Mouse (Mus musculus) heart, adult 2 months (tissue): ENCODE measurements around the gene Dzip1. TPM values are rescaled to one million over a fixed set of nuclear protein-coding genes. Genes with fewer than 3 reads are reported as not detected.

Source experiments
- DNase-seq, 2 experiments: peaks; one replicate each; pipeline ENCODE4 v3.0.0; 2021
- H3K27ac ChIP-seq: fragments of 200-600 bp; 2 replicates; pipeline ENCODE4 v1.8.1; 2022
- H3K27me3 ChIP-seq: fragments of 200-500 bp; 2 replicates; pipeline ENCODE4 v1.6.1; 2012; ENCODE audit warnings: mild to moderate bottlenecking, low read length, inconsistent platforms, mixed read lengths; ENCODE audit not compliant: control insufficient read depth, insufficient read depth
- H3K36me3 ChIP-seq: fragments of 200-500 bp; 2 replicates; pipeline ENCODE4 v1.6.1; 2012; ENCODE audit warnings: low read length, inconsistent platforms; ENCODE audit not compliant: control insufficient read depth, insufficient read depth
- H3K4me1 ChIP-seq: fragments of 200-500 bp; 2 replicates; pipeline ENCODE4 v1.6.1; 2011; ENCODE audit warnings: low read length; ENCODE audit not compliant: control insufficient read depth, insufficient read depth
- H3K4me3 ChIP-seq: fragments of 200-600 bp; 2 replicates; pipeline ENCODE4 v1.8.1; 2022
- H3K79me2 ChIP-seq: fragments of 200-500 bp; replicated peaks from 2 replicates; pipeline ENCODE4 v1.6.1; 2012; ENCODE audit warnings: mild to moderate bottlenecking, inconsistent platforms, low read length, moderate library complexity, mixed read lengths; ENCODE audit not compliant: control insufficient read depth, insufficient read depth
- H3K9ac ChIP-seq: fragments of 200-500 bp; 2 replicates; pipeline ENCODE4 v1.6.1; 2012; ENCODE audit warnings: low read depth, mild to moderate bottlenecking, control low read depth, inconsistent platforms, low read length, mixed read lengths
- CTCF ChIP-seq: fragments of 200-600 bp; IDR thresholded peaks from 2 replicates; pipeline ENCODE4 v1.8.1; 2022; ENCODE audit warnings: antibody characterized with exemption, mild to moderate bottlenecking, moderate library complexity
- EP300 ChIP-seq: fragments of 200-500 bp; IDR thresholded peaks from 2 replicates; pipeline ENCODE4 v1.6.1; 2011; ENCODE audit warnings: low read depth, low read length, control low read depth; ENCODE audit not compliant: insufficient read depth
- POLR2A ChIP-seq: fragments of 200-500 bp; IDR thresholded peaks from 2 replicates; pipeline ENCODE4 v1.6.1; 2011; ENCODE audit warnings: mild to moderate bottlenecking, low read depth, low read length, control low read depth; ENCODE audit not compliant: insufficient read depth
- WGBS: fragments of 180-500 bp; shearing (Covaris S2); methylation state at CpG from one replicate; pipeline ENCODE4 v1.1.7; 2018; 5-methylcytosine and 5-hydroxymethylcytosine counted together
- intact Hi-C: fragments of 180-260 bp; cut with DNase I; formaldehyde crosslinking; loops from one replicate; pipeline ENCODE4 v1.15.1; 2025
- polyA plus RNA-seq: library from polyadenylated mRNA; depleted of rRNA; stranded (reverse); fragments of >200 nt; gene quantifications from 2 replicates; pipeline ENCODE4 v1.2.3, GENCODE M21; 2012
- total RNA-seq, 2 experiments: library from RNA; stranded (reverse); gene quantifications; 2 replicates each; pipeline ENCODE4 v1.2.3; 2021

Gene Dzip1
- total and polyA plus RNA-seq, 3 experiments = 1.9 to 2.8 (median 2.2) TPM

DNA sequence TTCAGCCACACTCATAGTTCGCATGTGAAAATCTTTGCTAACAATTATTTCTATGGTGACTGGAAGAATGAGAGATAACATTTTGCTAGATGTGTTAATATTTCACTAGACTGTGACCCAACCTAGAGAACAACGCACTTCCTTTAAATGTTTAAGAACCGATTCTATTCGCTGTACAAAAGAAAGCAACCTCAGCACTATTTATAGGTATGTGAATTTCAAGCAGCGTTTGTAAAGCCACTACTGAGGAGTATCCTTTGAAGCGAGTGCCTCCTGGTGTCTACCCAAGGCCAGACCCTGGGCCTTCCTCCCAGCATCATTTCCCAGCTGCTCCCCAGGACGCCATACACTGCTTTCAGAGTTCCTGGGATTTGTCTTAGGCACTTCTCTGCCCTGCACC, 4.6 kb downstream of the Dzip1 start:
- no peak overlapping the region for H3K27ac ChIP-seq
- H3K4me3 ChIP-seq = no peak overlapping the region
- peaks cover 3% of the 10 kb centered on the region; the same call in 1 of the 2 replicates for H3K27me3 ChIP-seq
- H3K36me3 ChIP-seq = no peaks in the 10 kb centered on the region
- no peak for DNase-seq
- no peaks in the 10 kb centered on the region; the same call in 1 of the 2 replicates for H3K4me1 ChIP-seq
- no peaks in the 10 kb centered on the region for H3K79me2 ChIP-seq
- no peak overlapping the region for H3K9ac ChIP-seq
- TF ChIP-seq CTCF (no peak), EP300 (no peak), POLR2A (no peak)
- intact Hi-C loops = no loop called here
- WGBS = 74% methylated on average over 7 of the region's 7 CpGs

DNA sequence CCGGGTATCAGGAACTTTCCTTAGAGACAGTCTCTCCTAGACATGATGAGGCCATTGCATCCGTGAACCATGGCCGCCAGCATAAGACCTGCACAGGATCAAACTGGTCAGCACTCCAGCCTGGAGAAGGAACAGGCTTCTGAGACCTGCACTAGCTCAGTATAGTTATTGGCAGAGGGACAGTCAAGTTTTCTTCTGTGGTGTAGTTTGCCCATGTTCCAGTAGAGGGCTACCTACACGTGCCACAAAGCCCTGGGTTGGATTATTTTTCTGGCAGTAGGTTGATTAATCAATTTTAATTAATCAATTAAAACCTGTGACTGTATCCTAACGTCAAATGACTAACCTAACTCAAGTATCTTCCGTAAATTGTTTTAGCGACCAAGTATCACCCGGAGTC, 6.2 kb downstream of the Dzip1 start:
- TF ChIP-seq POLR2A = no peak
- TF ChIP-seq CTCF = peak; percentile 73
- TF ChIP-seq EP300 = no peak
- no peak for DNase-seq
- H3K36me3 ChIP-seq = no peaks in the 10 kb centered on the region
- H3K27me3 ChIP-seq = 0 out of 2 replicates have a peak, but pooled peaks cover 3% of the 10 kb centered on the region
- 60% methylated on average over 8 of the region's 8 CpGs for WGBS
- H3K27ac ChIP-seq = no peak overlapping the region
- no peak overlapping the region for H3K9ac ChIP-seq
- no peak overlapping the region for H3K4me3 ChIP-seq
- H3K79me2 ChIP-seq = no peaks in the 10 kb centered on the region
- no peaks in the 10 kb centered on the region for H3K4me1 ChIP-seq
- intact Hi-C loops = no loop called here

DNA sequence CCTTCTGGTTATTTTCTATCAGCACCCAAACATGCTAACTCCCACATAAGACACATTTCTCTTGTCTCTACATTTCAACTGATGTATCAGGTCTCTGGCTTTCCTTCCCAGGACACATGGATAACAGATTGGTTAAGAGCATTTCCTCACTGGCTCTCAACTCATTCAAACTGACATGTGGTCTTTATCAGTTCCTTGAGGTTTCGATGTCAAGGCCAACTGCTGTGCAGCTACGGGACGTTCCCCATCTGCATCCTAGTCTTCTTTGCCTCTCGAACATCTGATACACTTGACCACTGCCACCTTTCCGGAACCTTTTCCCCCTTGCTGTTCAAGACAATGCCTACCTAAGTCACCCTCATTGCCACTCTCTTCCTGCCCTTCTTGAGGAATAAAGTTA, 11.6 kb downstream of the Dzip1 start:
- Histone ChIP-seq H3K4me3 (no peak overlapping the region), H3K27me3 (no peaks in the 10 kb centered on the region), H3K27ac (no peak overlapping the region), H3K36me3 (no peaks in the 10 kb centered on the region), H3K4me1 (no peaks in the 10 kb centered on the region), H3K9ac (no peak overlapping the region), H3K79me2 (no peaks in the 10 kb centered on the region)
- no peak for DNase-seq
- intact Hi-C loops = loop anchor here (5.0 kb wide), 2 partner anchors 34 to 74 kb away; no protein-coding TSS in a partner anchor
- no peak for TF ChIP-seq POLR2A
- no peak for TF ChIP-seq CTCF
- TF ChIP-seq EP300 = no peak
- WGBS = 58% methylated on average over 5 of the region's 5 CpGs

DNA sequence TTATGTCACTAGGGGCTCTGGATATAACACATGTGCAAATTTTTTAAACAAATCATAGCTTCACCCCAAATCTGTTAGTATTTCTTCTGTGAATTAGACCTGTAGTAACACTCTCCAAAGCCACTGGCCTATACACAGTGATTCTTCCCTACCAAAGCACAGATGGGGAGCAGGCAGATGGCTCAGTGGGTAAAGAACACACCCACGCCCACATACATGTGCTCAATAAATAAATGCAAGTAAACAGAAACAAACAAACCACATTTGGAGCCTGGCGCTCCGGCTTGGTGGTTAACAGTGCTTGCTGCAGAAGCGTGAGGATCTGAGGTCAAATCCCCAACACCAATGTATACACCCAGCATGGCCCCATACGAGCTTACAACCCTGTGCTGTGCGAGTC, 13.7 kb downstream of the Dzip1 start:
- Histone ChIP-seq H3K27me3 (no peaks in the 10 kb centered on the region), H3K4me3 (no peak overlapping the region), H3K36me3 (no peaks in the 10 kb centered on the region), H3K9ac (no peak overlapping the region), H3K79me2 (no peaks in the 10 kb centered on the region), H3K27ac (no peak overlapping the region), H3K4me1 (no peaks in the 10 kb centered on the region)
- TF ChIP-seq POLR2A (no peak), CTCF (no peak), EP300 (no peak)
- DNase-seq = no peak
- 95% methylated on average over 6 of the region's 6 CpGs for WGBS
- intact Hi-C loops = loop anchor here (5.0 kb wide), 2 partner anchors 36 to 76 kb away; no protein-coding TSS in a partner anchor

DNA sequence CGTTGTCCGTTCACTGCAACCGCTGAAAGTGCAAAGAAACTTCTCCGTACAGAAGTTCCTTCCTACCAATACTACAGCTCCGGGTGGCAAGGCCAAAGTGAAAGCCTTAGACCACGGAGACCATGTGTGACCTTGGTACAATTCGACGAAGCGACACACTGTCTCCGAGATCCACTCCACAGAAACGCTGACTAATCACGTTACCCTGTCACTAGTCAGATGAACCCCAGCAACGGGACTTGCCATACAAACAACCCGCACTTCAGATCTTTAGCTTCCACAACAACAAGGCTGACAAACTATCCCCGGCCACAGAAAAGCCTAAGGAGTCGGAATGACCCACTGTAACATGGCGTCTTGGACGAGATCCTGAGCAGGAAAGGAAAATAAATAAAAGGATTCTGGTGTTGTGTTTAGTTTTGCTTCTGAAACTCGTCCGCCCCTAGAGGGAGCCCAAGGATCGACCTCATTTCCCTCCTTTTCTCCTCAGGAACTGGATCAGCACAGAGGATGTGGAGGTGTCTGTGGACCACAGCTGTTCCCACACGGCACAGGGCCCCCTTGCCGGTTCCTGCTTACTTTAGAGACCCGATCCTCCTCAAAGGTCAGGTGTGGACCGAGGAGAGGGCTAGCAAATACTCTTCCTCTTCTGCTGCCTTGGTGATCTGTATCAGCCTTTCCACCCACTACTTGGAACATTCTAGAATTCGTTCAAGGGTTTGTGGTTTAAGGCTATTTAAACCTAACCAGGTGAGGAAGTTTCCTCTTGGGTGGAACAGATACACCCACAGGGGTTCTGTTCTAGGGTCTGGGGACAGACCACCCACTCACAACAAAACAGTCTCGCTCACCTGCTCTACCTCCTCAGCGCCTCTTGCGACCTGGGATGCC, 14.7 kb downstream of the Dzip1 start:
- Histone ChIP-seq H3K4me1 (no peaks in the 10 kb centered on the region), H3K27ac (peak overlapping the region; percentile 58), H3K4me3 (peak overlapping the region; percentile 27; the same call in 1 of the 2 replicates), H3K79me2 (no peaks in the 10 kb centered on the region), H3K27me3 (no peaks in the 10 kb centered on the region), H3K36me3 (no peaks in the 10 kb centered on the region), H3K9ac (no peak overlapping the region)
- intact Hi-C loops = loop anchor here (1.0 to 5.0 kb wide), 3 partner anchors 37 to 117 kb away; no protein-coding TSS in a partner anchor
- peak; percentile 68 to 79 for DNase-seq
- WGBS = 49% methylated on average over 29 of the region's 29 CpGs
- TF ChIP-seq POLR2A (no peak), EP300 (0 out of 2 replicates have a peak, but pooled peaks have one; percentile 54), CTCF (peak; percentile 81)

DNA sequence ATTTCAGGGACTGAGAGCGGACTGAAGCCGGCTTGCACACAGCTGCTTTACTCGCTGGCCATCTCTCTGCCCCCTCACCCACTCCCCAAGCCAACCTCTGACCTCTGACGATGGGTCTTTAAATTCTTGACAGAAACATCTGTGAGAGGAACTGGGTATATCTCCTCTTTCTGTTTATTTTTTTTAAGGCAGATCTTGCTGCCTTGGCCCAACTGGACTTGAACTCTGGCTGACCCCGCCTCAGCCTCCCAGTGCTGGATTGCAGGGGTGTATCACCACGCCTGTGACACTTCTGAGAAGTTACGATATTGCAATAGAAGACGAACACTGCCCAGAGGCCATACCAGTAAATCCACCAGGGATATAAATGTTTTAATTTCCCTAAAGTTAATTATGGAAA, 15.4 kb downstream of the Dzip1 start:
- H3K4me3 ChIP-seq = no peak overlapping the region
- H3K27ac ChIP-seq = no peak overlapping the region; the same call in 1 of the 2 replicates
- H3K4me1 ChIP-seq = no peaks in the 10 kb centered on the region
- no peaks in the 10 kb centered on the region for H3K79me2 ChIP-seq
- intact Hi-C loops = loop anchor here (1.0 to 5.0 kb wide), 3 partner anchors 37 to 117 kb away; no protein-coding TSS in a partner anchor
- no peaks in the 10 kb centered on the region for H3K27me3 ChIP-seq
- peak; percentile 46 to 54 for DNase-seq
- H3K9ac ChIP-seq = no peak overlapping the region
- 70% methylated on average over 8 of the region's 8 CpGs for WGBS
- no peaks in the 10 kb centered on the region for H3K36me3 ChIP-seq
- TF ChIP-seq CTCF (no peak), EP300 (no peak), POLR2A (no peak)
